Mouse (Mus musculus) limb, embryonic 14.5 days (tissue): ENCODE measurements around the gene Coch. TPM values are rescaled to one million over a fixed set of nuclear protein-coding genes. Genes with fewer than 3 reads are reported as not detected.

ENCODE experiments used
- ATAC-seq: fragments of 200-750 bp; cut with Nextera tagmentation; 2 replicates; pipeline ENCODE4 v1.8.0; 2017; ENCODE audit warnings: low read depth, moderate number of reproducible peaks, moderate TSS enrichment; ENCODE audit not compliant: low FRiP score
- DNase-seq: peaks from one replicate; pipeline ENCODE4 v3.0.0-alpha.2; 2015; ENCODE audit warnings: low spot score
- H3K27ac ChIP-seq: fragments of 300-500 bp; sonication (generic); replicated peaks from 2 replicates; pipeline ENCODE4 v1.5.1; 2014; ENCODE audit warnings: low read depth, mild to moderate bottlenecking, low read length, moderate library complexity, mixed read lengths
- H3K27me3 ChIP-seq: fragments of 300-500 bp; sonication (generic); 2 replicates; pipeline ENCODE4 v1.6.1; 2014; ENCODE audit warnings: low read length, mixed read lengths; ENCODE audit not compliant: control insufficient read depth, insufficient read depth
- H3K36me3 ChIP-seq: fragments of 300-500 bp; sonication (generic); 2 replicates; pipeline ENCODE4 v1.6.1; 2014; ENCODE audit warnings: mild to moderate bottlenecking, low read length, moderate library complexity, mixed read lengths; ENCODE audit not compliant: control insufficient read depth, insufficient read depth
- H3K4me1 ChIP-seq: fragments of 300-500 bp; sonication (generic); 2 replicates; pipeline ENCODE4 v1.6.1; 2014; ENCODE audit warnings: antibody characterized with exemption, low read length, mixed read lengths; ENCODE audit not compliant: control insufficient read depth, insufficient read depth
- H3K4me2 ChIP-seq: fragments of 300-500 bp; sonication (generic); replicated peaks from 2 replicates; pipeline ENCODE4 v1.6.1; 2014; ENCODE audit warnings: low read depth, mild to moderate bottlenecking, low read length, moderate library complexity; ENCODE audit not compliant: severe bottlenecking
- H3K4me3 ChIP-seq: fragments of 300-500 bp; sonication (generic); replicated peaks from 2 replicates; pipeline ENCODE4 v1.5.1; 2014; ENCODE audit warnings: low read length
- H3K9ac ChIP-seq: fragments of 300-500 bp; sonication (generic); 2 replicates; pipeline ENCODE4 v1.6.1; 2014; ENCODE audit warnings: mild to moderate bottlenecking, low read depth, low read length, moderate library complexity; ENCODE audit not compliant: severe bottlenecking
- H3K9me3 ChIP-seq: fragments of 300-500 bp; sonication (generic); 2 replicates; pipeline ENCODE4 v1.6.1; 2016; ENCODE audit warnings: low read length; ENCODE audit not compliant: control insufficient read depth
- POLR2A ChIP-seq: fragments of 200-500 bp; IDR thresholded peaks from 2 replicates; pipeline ENCODE4 v1.8.0; 2012; ENCODE audit warnings: inconsistent platforms, mild to moderate bottlenecking, moderate library complexity, borderline replicate concordance; ENCODE audit not compliant: insufficient read depth, insufficient read length; ENCODE audit errors: extremely low read depth
- WGBS: fragments of 180-500 bp; shearing (Covaris S2); extraction: QIAGEN DNeasy Blood & Tissue Kit; methylation state at CpG from one replicate; pipeline ENCODE4 v1.1.7; 2014; 5-methylcytosine and 5-hydroxymethylcytosine counted together
- polyA plus RNA-seq, 2 experiments: library from polyadenylated mRNA; depleted of rRNA in 1 of 2; stranded (reverse) in 1 of 2; unstranded in 1 of 2; fragments of >200 nt; fragmentation: Nextera tagmentation in 1 of 2; extraction: Ambion mirVana in 1 of 2; gene quantifications; 2 replicates each; pipeline versions ENCODE4 v1.2.1 to v1.2.3; 2012 to 2014

Coch gene
- 4.1 and 6.0 TPM in 2 replicates for polyA plus RNA-seq (2012; rRNA removed)
- 7.6 and 8.6 TPM in 2 replicates for polyA plus RNA-seq (2014; fragmentation: Nextera tagmentation; extraction: Ambion mirVana)

- no peaks in the 10 kb centered on the region for H3K9me3 ChIP-seq
- H3K9ac ChIP-seq = peak within 1 kb of the TSS; percentile 43
- peaks cover 6% of the 10 kb centered on the region; the same call in 1 of the 2 replicates for H3K4me1 ChIP-seq
- no peak for TF ChIP-seq POLR2A
- WGBS = 1% methylated on average over 64 of the region's 79 CpGs
- peak; percentile 39 for DNase-seq
- peak; percentile 49; the same call in 1 of the 2 replicates for ATAC-seq
- H3K27ac ChIP-seq = no peak within 1 kb of the TSS
- peak within 1 kb of the TSS; percentile 99 for H3K4me2 ChIP-seq
- peak within 1 kb of the TSS; percentile 61 for H3K4me3 ChIP-seq
- H3K27me3 ChIP-seq = peaks cover 39% of the 10 kb centered on the region
- no peaks in the 10 kb centered on the region for H3K36me3 ChIP-seq
Observed at GRCm38 (mm10) chr12:51593229-51594029, at the start of gene Coch. Gene Coch (plus strand): TSS chr12:51593341.

GRCm38 (mm10) chr12:51543402-51543960, 49.7 kb upstream of the Coch start:
- H3K9me3 ChIP-seq = no peaks in the 10 kb centered on the region
- H3K4me2 ChIP-seq = no peak overlapping the region
- WGBS = 70% methylated on average over 9 of the region's 9 CpGs
- DNase-seq (no peak), ATAC-seq (no peak)
- no peak overlapping the region for H3K9ac ChIP-seq
- no peaks in the 10 kb centered on the region for H3K36me3 ChIP-seq
- no peak overlapping the region for H3K27ac ChIP-seq
- H3K4me3 ChIP-seq = no peak overlapping the region
- no peak for TF ChIP-seq POLR2A
- no peaks in the 10 kb centered on the region for H3K27me3 ChIP-seq
- no peaks in the 10 kb centered on the region for H3K4me1 ChIP-seq

GRCm38 (mm10) chr12:51555041-51555440, 38.1 kb upstream of the Coch start:
- Histone ChIP-seq H3K9ac (no peak overlapping the region), H3K4me2 (no peak overlapping the region), H3K27me3 (no peaks in the 10 kb centered on the region), H3K4me3 (no peak overlapping the region), H3K9me3 (no peaks in the 10 kb centered on the region), H3K27ac (no peak overlapping the region), H3K36me3 (no peaks in the 10 kb centered on the region), H3K4me1 (no peaks in the 10 kb centered on the region)
- ATAC-seq (no peak), DNase-seq (no peak)
- TF ChIP-seq POLR2A = no peak
- WGBS = 56% methylated on average over 1 of the region's 1 CpGs

- DNase-seq (no peak), ATAC-seq (no peak)
- 20% methylated on average over 9 of the region's 9 CpGs for WGBS
- TF ChIP-seq POLR2A = no peak
- H3K27me3 ChIP-seq = no peaks in the 10 kb centered on the region
- H3K27ac ChIP-seq = no peak overlapping the region
- H3K9ac ChIP-seq = no peak overlapping the region
- H3K4me2 ChIP-seq = no peak overlapping the region
- no peaks in the 10 kb centered on the region for H3K4me1 ChIP-seq
- H3K36me3 ChIP-seq = no peaks in the 10 kb centered on the region
- no peaks in the 10 kb centered on the region for H3K9me3 ChIP-seq
- no peak overlapping the region for H3K4me3 ChIP-seq
Observed at GRCm38 (mm10) chr12:51561416-51561815, 31.7 kb upstream of the Coch start.

- 71% methylated on average over 7 of the region's 7 CpGs for WGBS
- H3K4me2 ChIP-seq = no peak overlapping the region
- no peaks in the 10 kb centered on the region for H3K36me3 ChIP-seq
- H3K4me3 ChIP-seq = no peak overlapping the region
- no peak overlapping the region for H3K27ac ChIP-seq
- DNase-seq (no peak), ATAC-seq (no peak)
- no peak for TF ChIP-seq POLR2A
- no peaks in the 10 kb centered on the region for H3K27me3 ChIP-seq
- no peak overlapping the region for H3K9ac ChIP-seq
- H3K4me1 ChIP-seq = no peaks in the 10 kb centered on the region
- no peaks in the 10 kb centered on the region for H3K9me3 ChIP-seq
Observed at GRCm38 (mm10) chr12:51567225-51567624, 25.9 kb upstream of the Coch start.
